Comparison of ENCODE assay signal across 8 mouse cellular contexts in the genomic region with DNA sequence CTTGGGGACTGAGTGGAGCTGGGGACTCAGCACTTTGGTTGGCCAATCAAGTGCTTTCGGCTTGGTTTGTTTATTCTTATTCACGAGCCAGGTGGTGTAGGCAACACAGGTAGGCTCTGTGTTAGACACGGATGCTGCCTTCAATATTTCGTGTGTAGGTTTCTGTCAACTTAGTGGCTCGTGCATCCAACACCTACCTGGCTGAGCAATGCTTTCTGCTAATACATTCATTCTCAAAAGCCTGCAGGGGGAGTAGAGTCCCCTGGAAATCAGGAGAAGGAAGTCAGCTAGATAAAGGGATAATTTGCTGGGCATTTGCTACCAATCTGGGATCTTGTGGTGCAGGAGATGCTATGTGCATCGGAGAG. TPM values are rescaled to one million over a fixed set of nuclear protein-coding genes. Genes with fewer than 3 reads are reported as not detected.
A peak's percentile ranks its signal among the peaks of the same experiment; 100 is the strongest.
DNase-seq lines count a peak whose midpoint lies in the region; ATAC-seq and TF ChIP-seq lines count a peak whose summit lies in the region.

No protein-coding gene starts in this region.

- H3K36me3 ChIP-seq in lung, embryonic 15.5 days: no peaks in the 10 kb centered on the region
- H3K36me3 ChIP-seq in embryonic facial prominence, embryonic 12.5 days: no peaks in the 10 kb centered on the region
- H3K36me3 ChIP-seq in intestine, embryonic 15.5 days: no peaks in the 10 kb centered on the region

- peak overlapping the region; percentile 87 for H3K4me2 ChIP-seq in lung, embryonic 15.5 days
- H3K4me2 ChIP-seq in embryonic facial prominence, embryonic 12.5 days (replicated peaks): peak overlapping the region; percentile 98
- peak overlapping the region; percentile 98 for H3K4me2 ChIP-seq in intestine, embryonic 15.5 days (replicated peaks)

- H3K27ac ChIP-seq in lung, embryonic 15.5 days: peak overlapping the region; percentile 89; the same call in 1 of the 2 replicates
- peak overlapping the region; percentile 69; the same call in 1 of the 2 replicates for H3K27ac ChIP-seq in embryonic facial prominence, embryonic 12.5 days
- H3K27ac ChIP-seq in intestine, embryonic 15.5 days: no peak overlapping the region
- no peak overlapping the region for H3K27ac ChIP-seq in olfactory bulb, adult 2 months (ENCODE audit: insufficient read depth, low read depth, low read length)

- ATAC-seq in lung, embryonic 15.5 days (ENCODE audit: borderline replicate concordance, extremely low read depth, low FRiP score, low TSS enrichment): peak; percentile 10; the same call in 1 of the 2 replicates
- ATAC-seq in embryonic facial prominence, embryonic 12.5 days (ENCODE audit: insufficient number of reproducible peaks, insufficient read depth, low FRiP score, low TSS enrichment): 0 out of 2 replicates have a peak, but pooled peaks have one; percentile 35
- no peak; the same call in 1 of the 2 replicates for ATAC-seq in intestine, embryonic 15.5 days

- no peak for TF ChIP-seq POLR2A in olfactory bulb, adult 2 months (IDR thresholded peaks at IDR 0.05; ENCODE audit: insufficient read depth, low read depth, low read length)

- DNase-seq in lung, postnatal 4 days: no peak
- no peak for DNase-seq in thymus, postnatal 25 days
- DNase-seq in spleen, adult 12 weeks (ENCODE audit: low spot score): no peak
- no peak for DNase-seq in cerebellum, adult 11-12 months

- H3K9ac ChIP-seq in lung, embryonic 15.5 days: peak overlapping the region; percentile 63
- peak overlapping the region; percentile 73 for H3K9ac ChIP-seq in embryonic facial prominence, embryonic 12.5 days
- H3K9ac ChIP-seq in intestine, embryonic 15.5 days: peak overlapping the region; percentile 78

- H3K27me3 ChIP-seq in lung, embryonic 15.5 days: no peaks in the 10 kb centered on the region
- H3K27me3 ChIP-seq in embryonic facial prominence, embryonic 12.5 days: no peaks in the 10 kb centered on the region
- H3K27me3 ChIP-seq in intestine, embryonic 15.5 days (replicated peaks): no peaks in the 10 kb centered on the region

- no peaks in the 10 kb centered on the region for H3K9me3 ChIP-seq in lung, embryonic 15.5 days
- H3K9me3 ChIP-seq in embryonic facial prominence, embryonic 12.5 days: no peaks in the 10 kb centered on the region
- no peaks in the 10 kb centered on the region for H3K9me3 ChIP-seq in intestine, embryonic 15.5 days

- 23% methylated on average over 6 of the region's 6 CpGs for WGBS in lung, embryonic 15.5 days
- 25% methylated on average over 6 of the region's 6 CpGs for whole genome bisulfite sequencing in embryonic facial prominence, embryonic 12.5 days
- 27% methylated on average over 6 of the region's 6 CpGs for WGBS in intestine, embryonic 15.5 days
- 19% methylated on average over 6 of the region's 6 CpGs for whole genome bisulfite sequencing in olfactory bulb, adult 2 months

- peaks cover 11% of the 10 kb centered on the region for H3K4me1 ChIP-seq in lung, embryonic 15.5 days
- peaks cover 5% of the 10 kb centered on the region; the same call in 1 of the 2 replicates for H3K4me1 ChIP-seq in embryonic facial prominence, embryonic 12.5 days
- H3K4me1 ChIP-seq in intestine, embryonic 15.5 days (replicated peaks): peaks cover 4% of the 10 kb centered on the region; the same call in 1 of the 2 replicates
- peaks cover 3% of the 10 kb centered on the region; the same call in 1 of the 2 replicates for H3K4me1 ChIP-seq in olfactory bulb, adult 2 months (ENCODE audit: control insufficient read depth, insufficient read depth, low read length)

- no peak for TF ChIP-seq CTCF in olfactory bulb, adult 2 months (IDR thresholded peaks at IDR 0.05; ENCODE audit: insufficient read depth, low read depth, low read length)

- peak overlapping the region; percentile 75 for H3K4me3 ChIP-seq in lung, embryonic 15.5 days
- H3K4me3 ChIP-seq in embryonic facial prominence, embryonic 12.5 days: peak overlapping the region; percentile 62
- H3K4me3 ChIP-seq in intestine, embryonic 15.5 days (replicated peaks): peak overlapping the region; percentile 75
- peak overlapping the region; percentile 58 for H3K4me3 ChIP-seq in olfactory bulb, adult 2 months (ENCODE audit: insufficient read depth, low read depth, low read length)

RNA-seq across cellular contexts. Expression of a gene that starts 1.0 kb away (rescaled TPM):
- 7.7 and 7.8 TPM in 2 replicates for polyA plus RNA-seq in lung, embryonic 15.5 days (2015; fragmentation: Nextera tagmentation; extraction: Ambion mirVana)
- polyA plus RNA-seq in embryonic facial prominence, embryonic 12.5 days (2016; fragmentation: Nextera tagmentation; extraction: Ambion mirVana): 5.2 TPM in 2 replicates
- polyA plus RNA-seq in intestine, embryonic 15.5 days (2015; fragmentation: Nextera tagmentation; extraction: Ambion mirVana): 4.6 and 5.6 TPM in 2 replicates
- not detected in 2 replicates for polyA plus RNA-seq in olfactory bulb, adult 2 months (2012; ENCODE audit: insufficient read depth, insufficient read length, low replicate concordance, missing spikeins)

RNA-seq across cellular contexts. Expression of a gene that starts 13.8 kb away (rescaled TPM):
- polyA plus RNA-seq in lung, embryonic 15.5 days (2015; fragmentation: Nextera tagmentation; extraction: Ambion mirVana): 0.96 and 1.0 TPM in 2 replicates
- 0.70 and 0.74 TPM in 2 replicates for polyA plus RNA-seq in embryonic facial prominence, embryonic 12.5 days (2016; fragmentation: Nextera tagmentation; extraction: Ambion mirVana)
- 1.1 and 1.2 TPM in 2 replicates for polyA plus RNA-seq in intestine, embryonic 15.5 days (2015; fragmentation: Nextera tagmentation; extraction: Ambion mirVana)
- not detected in 2 replicates for polyA plus RNA-seq in olfactory bulb, adult 2 months (2012; ENCODE audit: insufficient read depth, insufficient read length, low replicate concordance, missing spikeins)

RNA-seq across cellular contexts. Expression of a gene that starts 55.0 kb away (rescaled TPM):
- 50.5 and 52.7 TPM in 2 replicates for polyA plus RNA-seq in lung, embryonic 15.5 days (2015; fragmentation: Nextera tagmentation; extraction: Ambion mirVana)
- polyA plus RNA-seq in embryonic facial prominence, embryonic 12.5 days (2016; fragmentation: Nextera tagmentation; extraction: Ambion mirVana): 59.5 and 64.0 TPM in 2 replicates
- polyA plus RNA-seq in intestine, embryonic 15.5 days (2015; fragmentation: Nextera tagmentation; extraction: Ambion mirVana): 17.5 and 20.1 TPM in 2 replicates
- polyA plus RNA-seq in olfactory bulb, adult 2 months (2012; ENCODE audit: insufficient read depth, insufficient read length, low replicate concordance, missing spikeins): not detected in 2 replicates

Comparison
In these comparisons a context has a peak if more than half of its experiments do, and no peak if none do; other contexts are left out.
1. H3K27ac ChIP-seq: peak in lung, embryonic 15.5 days (single experiment) and embryonic facial prominence, embryonic 12.5 days (single experiment); none in intestine, embryonic 15.5 days (single experiment) and olfactory bulb, adult 2 months (single experiment).
2. RNA of a gene that starts 55.0 kb away (polyA plus RNA-seq): 59.5 to 64.0 TPM in embryonic facial prominence, embryonic 12.5 days, 50.5 to 52.7 TPM in lung, embryonic 15.5 days and 17.5 to 20.1 TPM in intestine, embryonic 15.5 days; not detected in olfactory bulb, adult 2 months; every median in the first group is over 10 times any median in the second.
3. Peak in every context shown above with its lines, with median percentiles within 50 percentile points of each other: H3K4me2 ChIP-seq, H3K4me3 ChIP-seq and H3K9ac ChIP-seq.